Mouse (Mus musculus) brain, embryonic 14.5 days (tissue): ENCODE measurements at regions not wholly inside any gene's neighbourhood (a gene's known extent, or its start where the extent isn't known, plus 50 kb on each side); places are given as distances from the start of the nearest gene placed in this dataset.

Experiments used
- CTCF ChIP-seq: fragments of 200-500 bp; IDR thresholded peaks from 2 replicates; pipeline ENCODE4 v1.5.1; 2012; ENCODE audit warnings: inconsistent platforms, mild to moderate bottlenecking, moderate library complexity, borderline replicate concordance; ENCODE audit not compliant: insufficient read depth, insufficient read length; ENCODE audit errors: extremely low read depth
- POLR2A ChIP-seq: fragments of 200-500 bp; IDR thresholded peaks from 2 replicates; pipeline ENCODE4 v1.6.1; 2012; ENCODE audit warnings: mild to moderate bottlenecking, inconsistent platforms, borderline replicate concordance; ENCODE audit not compliant: poor library complexity, insufficient read depth, insufficient read length, severe bottlenecking; ENCODE audit errors: extremely low read depth

DNA sequence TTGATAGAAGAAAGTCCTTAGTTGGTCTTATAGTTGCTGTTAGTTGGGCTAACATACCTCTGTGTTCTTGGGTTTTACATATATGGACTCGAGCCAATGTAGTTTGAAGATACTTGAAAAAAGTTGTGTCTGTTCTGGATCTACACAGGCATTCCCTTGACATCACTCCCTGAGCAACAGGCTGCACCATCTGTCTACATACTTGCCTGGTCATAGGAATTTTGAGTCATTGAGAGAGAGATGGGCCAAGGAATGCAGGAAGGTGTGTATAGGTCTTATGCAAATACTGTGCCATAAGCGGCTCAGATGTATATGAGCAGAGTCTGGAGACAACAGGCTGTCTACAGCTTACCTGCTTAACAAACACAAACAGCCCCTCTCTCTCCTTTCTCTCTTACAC is 122.9 kb downstream of the Asb1 start:
- TF ChIP-seq CTCF (no peak), POLR2A (no peak)
